Mouse (Mus musculus) cerebellum, adult (tissue): ENCODE results near the gene Gm4969.
A peak's percentile ranks its signal among the peaks of the same experiment; 100 is the strongest.

Source experiments
- ATAC-seq: cut with Nextera tagmentation; 2 replicates; pipeline ENCODE4 v1.9.2; 2017; ENCODE audit warnings: mild to moderate bottlenecking, moderate library complexity, mixed read lengths; ENCODE audit not compliant: insufficient number of reproducible peaks, low FRiP score, low TSS enrichment

Gene Gm4969

DNA sequence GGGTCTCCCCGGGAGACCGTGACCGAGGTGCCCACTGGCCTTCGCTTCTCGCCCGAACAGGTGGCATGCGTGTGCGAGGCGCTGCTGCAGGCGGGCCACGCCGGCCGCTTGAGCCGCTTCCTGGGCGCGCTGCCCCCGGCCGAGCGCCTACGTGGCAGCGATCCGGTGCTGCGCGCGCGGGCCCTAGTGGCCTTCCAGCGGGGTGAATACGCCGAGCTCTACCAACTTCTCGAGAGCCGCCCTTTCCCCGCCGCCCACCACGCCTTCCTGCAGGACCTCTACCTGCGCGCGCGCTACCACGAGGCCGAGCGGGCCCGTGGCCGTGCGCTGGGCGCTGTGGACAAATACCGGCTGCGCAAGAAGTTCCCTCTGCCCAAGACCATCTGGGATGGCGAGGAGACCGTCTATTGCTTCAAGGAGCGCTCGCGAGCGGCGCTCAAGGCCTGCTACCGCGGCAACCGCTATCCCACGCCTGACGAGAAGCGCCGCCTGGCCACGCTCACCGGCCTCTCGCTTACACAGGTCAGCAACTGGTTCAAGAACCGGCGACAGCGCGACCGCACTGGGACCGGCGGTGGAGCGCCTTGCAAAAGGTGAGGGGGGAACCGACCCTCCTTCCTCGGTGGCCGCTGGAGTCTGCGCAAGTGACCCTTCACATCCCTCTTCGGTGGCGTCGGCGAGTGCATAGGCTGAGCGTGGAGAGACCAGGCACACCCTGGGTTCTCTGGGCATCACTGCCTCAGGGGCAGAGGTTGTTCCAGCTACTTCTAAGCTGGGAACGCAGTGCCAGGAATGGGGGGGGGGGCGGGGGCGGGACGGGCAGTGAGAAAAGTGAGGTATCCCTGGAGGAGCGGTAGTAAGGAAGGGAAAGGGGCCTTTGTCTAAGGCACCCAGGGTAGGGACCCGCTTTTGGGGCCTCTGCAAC lies 23.1 kb downstream of the Gm4969 start:
- no peak for ATAC-seq

- no peak for ATAC-seq
These were observed 23.7 kb downstream of the Gm4969 start, which contains the start of gene Six5 for GRCm38 (mm10) chr7:19094471-19094825. Gene Six5 (plus strand): TSS chr7:19094594.

DNA sequence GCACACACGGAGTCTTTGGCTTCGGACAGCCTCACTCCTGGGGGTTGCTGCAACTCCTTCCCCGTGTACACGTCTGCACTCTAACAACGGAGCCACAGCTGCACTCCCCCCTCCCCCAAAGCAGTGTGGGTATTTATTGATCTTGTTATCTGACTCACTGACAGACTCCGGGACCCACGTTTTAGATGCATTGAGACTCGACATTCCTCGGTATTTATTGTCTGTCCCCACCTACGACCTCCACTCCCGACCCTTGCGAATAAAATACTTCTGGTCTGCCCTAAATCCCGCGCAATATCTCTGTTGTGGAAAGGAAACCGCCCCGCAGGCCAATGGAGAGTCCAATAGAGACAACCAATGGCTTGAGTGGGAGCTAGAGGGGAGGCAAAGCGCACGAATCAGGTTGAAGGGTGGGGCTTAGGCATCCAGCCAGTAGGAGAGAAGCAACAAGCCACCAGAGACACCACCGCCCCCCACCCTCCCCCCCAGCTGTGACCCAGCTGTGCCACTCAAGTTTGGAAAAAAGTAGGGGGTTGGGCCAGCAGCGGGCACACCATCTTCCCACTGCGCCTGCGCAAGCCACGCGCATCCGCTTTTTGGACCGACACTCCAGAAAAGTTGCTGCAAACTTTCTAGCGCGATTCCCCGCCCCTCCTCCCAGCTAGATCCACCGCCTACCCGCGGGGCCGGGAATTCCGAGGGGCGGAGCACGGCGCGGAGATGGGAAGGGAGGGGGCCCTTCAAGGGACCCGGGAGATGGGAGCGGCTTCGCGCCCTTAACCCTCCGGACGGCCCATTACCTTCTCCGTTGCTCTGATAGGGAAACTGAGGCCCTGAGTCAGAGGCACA lies 24.4 kb downstream of the Gm4969 start:
- ATAC-seq = no peak

GRCm38 (mm10) chr7:19093174-19093521 lies 25.0 kb downstream of the Gm4969 start:
- 0 out of 2 replicates have a peak, but pooled peaks have one; percentile 49 for ATAC-seq

DNA sequence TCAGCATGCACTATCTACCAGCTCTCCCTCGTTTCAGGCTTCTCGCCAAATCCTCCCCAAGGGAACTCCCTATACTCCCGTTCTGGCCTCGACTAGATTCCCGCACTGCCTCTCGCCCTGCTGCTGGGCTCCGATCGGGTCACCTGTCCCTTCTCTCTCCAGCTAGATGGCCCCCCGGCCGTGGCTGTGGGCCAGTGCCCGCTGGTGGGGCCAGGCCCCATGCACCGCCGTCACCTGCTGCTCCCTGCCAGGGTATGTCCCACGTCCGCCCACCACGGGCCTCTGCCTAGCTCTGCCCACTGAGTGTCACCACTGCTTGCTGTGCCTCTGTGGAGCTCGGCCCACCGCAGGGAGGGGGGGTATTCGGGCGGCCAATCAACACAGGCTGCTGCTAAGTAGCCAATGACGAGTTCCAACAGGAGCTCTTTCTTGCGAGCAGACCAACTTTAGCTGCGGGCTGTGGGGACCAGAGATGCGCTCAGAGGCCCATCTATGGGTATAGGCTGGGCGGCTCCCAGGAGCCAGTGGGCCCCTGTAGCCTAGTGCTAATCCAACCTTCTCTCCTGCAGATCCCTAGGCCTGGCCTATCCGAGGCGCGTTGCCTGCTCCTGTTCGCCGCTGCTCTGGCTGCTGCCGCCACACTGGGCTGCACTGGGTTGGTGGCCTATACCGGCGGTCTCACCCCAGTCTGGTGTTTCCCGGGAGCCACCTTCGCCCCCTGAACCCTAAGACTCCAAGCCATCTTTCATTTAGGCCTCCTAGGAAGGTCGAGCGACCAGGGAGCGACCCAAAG lies 25.6 kb downstream of the Gm4969 start:
- ATAC-seq = no peak

DNA sequence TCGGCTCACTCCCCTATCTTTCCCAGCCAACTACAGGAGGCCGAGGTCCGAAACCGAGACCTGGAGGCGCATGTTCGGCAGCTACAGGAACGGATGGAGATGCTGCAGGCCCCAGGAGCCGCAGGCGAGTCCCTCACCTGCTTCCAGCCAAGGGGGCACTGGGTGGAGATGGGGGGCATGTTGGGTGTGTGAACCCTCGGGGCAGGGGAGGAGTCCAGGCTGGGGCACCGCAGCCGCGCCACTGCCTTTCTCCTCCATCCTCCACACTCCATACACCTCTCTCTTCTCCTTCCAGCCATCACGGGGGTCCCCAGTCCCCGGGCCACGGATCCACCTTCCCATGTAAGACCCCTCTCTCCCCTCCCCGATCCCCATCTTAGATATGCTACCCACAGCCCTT lies 26.3 kb downstream of the Gm4969 start:
- ATAC-seq = no peak

DNA sequence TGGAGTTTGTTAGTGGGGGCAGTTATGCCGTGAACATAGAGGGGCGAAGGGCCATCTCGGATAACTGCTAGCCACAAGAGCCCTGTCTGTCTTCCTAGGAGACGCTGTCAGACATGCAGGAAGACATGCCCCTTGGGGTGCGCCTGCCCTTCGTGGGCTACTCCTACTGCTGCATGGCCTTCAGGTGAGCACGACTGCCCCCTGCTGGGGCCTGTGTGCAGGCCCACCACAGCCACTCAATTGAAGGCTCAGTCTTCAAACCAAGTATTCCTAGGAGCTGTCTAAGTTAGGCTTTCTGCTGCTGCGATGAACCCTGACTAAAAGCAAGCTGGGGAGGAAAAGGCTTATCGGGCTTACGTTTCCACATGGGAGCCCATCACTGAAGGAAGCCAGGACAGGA lies 29.4 kb downstream of the Gm4969 start:
- no peak for ATAC-seq

GRCm38 (mm10) chr7:19086760-19087159 lies 31.4 kb downstream of the Gm4969 start:
- no peak for ATAC-seq

DNA sequence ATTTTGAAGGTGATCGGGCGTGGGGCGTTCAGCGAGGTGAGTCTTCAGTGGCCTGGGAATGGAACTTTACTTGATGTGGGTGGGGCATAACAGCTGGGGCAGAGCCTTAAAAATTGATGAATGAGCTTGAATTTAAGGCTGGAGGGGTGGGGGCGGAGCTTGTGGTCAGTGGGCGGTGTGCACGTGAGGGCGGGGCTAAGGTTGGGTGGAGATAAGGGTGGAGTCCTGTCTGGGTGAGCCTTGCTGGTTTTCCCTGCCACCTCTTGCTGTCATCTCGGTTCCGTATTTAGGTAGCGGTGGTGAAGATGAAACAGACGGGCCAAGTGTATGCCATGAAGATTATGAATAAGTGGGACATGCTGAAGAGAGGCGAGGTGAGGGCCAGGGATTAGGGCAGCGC lies 32.1 kb downstream of the Gm4969 start:
- no peak for ATAC-seq

- no peak for ATAC-seq
These were observed 32.7 kb downstream of the Gm4969 start for GRCm38 (mm10) chr7:19085495-19085894.

GRCm38 (mm10) chr7:19084921-19085473 lies 33.2 kb downstream of the Gm4969 start:
- ATAC-seq = no peak

DNA sequence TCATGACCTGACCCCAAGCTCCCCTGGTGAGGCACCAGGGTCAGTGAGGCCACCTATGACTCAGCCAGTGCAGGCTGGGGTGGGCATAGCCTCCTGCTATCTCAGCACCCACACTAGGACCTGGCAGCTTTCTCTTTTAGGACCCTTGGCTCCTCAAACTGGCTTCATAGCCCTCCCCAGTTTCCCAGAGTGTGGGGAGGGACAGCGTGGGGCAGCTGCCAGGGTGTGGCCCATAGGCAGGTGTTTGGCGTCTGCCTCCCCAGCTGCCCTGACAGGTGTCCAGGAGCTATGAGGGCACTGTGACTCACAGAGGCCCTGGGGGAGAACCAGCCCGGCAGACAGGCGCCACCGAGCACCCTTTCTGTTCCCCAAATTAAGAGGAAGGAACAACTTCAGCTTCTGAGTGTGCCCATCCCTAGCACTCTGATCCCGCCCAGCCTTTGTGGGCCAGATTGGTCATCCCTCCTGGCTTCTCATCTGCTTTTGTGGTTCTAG lies 33.8 kb downstream of the Gm4969 start:
- no peak for ATAC-seq

DNA sequence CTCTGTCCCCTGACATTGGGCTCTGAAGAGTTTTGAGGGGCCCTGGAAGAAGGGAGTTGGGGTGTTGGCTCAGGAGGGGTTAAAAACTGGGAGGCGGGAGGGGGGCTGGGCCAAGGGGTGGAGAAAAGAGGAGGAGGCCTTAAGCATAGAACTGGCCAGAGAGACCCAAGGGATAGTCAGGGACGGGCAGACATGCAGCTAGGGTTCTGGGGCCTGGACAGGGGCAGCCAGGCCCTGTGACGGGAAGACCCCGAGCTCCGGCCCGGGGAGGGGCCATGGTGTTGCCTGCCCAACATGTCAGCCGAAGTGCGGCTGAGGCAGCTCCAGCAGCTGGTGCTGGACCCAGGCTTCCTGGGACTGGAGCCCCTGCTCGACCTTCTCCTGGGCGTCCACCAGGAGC lies 34.5 kb downstream of the Gm4969 start, which contains the start of gene Dmpk:
Gene Dmpk (plus strand): TSS at position 149 of the 400 bp plus-strand sequence.
- no peak for ATAC-seq

DNA sequence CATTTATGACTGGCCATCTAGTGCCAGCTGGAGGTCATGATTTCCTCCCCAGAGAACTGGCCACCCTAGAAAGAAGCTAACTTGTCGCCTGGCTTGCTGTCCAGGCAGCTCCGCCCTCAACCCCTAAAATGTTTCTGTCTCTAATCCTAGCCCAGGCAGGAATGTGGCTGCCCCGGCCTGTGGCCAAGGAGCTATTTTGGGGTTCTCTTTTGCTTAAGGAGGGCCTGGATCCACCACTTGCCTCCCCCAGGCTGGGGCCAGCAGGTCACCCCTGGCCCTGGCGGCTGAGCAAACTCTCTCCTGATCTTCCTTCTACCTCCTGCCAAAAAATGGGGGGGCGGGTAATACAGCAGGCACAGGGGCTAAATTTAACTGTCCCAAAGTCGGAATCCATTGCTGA lies 35.1 kb downstream of the Gm4969 start:
- no peak for ATAC-seq

DNA sequence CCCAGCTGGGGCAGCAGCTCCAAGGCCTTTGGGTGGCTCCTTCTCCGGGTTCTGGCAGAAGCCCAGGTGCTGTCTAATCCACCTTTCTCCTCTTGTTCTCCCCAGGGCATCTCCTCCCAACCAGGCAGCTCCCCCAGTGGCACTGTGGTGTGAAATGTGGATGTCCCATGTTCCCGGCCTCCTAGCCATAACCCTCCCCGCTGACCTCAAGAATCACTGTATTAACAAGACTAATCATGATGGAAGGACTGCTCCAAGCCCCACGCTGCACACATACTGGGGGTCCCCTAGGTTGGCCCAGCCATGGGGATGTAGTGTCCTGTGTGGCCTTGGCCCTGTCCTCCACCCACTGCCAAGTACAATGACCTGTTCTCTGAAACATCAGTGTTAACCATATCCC lies 36.0 kb downstream of the Gm4969 start:
- ATAC-seq = no peak

DNA sequence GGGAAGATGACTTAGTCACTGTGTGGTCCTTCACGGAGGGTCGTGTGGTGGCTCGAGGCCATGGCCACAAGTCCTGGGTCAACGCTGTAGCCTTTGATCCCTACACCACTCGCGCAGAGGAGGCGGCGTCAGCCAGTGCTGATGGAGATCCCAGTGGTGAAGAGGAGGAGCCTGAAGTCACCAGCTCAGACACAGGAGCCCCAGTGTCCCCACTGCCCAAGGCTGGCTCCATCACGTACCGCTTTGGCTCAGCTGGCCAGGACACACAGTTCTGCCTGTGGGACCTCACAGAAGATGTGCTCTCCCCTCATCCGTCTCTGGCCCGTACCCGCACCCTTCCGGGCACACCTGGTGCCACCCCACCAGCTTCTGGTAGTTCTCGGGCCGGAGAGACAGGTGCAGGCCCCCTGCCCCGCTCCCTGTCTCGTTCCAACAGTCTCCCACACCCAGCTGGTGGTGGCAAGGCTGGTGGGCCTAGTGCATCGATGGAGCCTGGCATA lies 37.7 kb downstream of the Gm4969 start:
- no peak for ATAC-seq

GRCm38 (mm10) chr7:19078732-19079131 lies 39.4 kb downstream of the Gm4969 start:
- no peak for ATAC-seq

DNA sequence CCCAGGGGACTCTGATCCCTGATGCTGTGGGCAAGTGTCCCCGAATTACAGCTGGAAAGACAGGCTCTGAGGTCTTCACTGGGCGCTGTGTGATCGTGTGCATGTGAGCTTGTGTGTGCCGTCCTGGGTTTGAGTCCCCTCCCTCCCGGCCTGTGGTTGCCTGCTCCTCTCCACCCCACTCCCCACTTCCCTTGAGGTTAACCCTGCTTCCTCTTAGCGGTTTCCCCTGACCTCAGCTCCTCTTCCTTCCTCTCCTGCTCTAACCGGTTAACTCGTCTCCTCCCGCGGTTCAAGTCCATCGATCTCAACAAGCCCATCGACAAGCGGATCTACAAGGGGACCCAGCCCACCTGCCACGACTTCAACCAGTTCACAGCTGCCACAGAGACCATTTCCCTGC lies 40.4 kb downstream of the Gm4969 start:
- ATAC-seq = no peak

DNA sequence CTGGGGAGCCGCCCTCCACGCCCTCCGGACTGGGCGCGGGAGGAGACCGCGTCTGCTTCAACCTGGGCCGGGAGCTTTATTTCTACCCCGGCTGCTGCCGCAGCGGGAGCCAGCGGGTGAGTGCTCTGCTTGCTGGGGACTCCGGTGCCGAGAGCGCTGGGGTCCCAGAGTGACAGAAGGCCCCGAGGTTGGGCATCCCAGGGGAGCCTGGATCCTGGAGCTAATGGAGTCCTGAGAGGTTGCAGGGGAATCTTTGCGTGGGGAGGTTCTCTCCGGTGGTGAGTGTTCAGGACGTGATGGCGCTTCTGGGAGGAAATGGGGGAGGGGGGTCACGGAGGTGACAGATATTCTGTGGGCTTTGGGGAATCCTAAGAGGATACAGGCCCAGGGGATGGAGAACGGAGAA lies 41.6 kb downstream of the Gm4969 start:
- no peak; the same call in 1 of the 2 replicates for ATAC-seq
